Mouse (Mus musculus): ENCODE data around the gene S100a14. TPM values are rescaled to one million over a fixed set of nuclear protein-coding genes. Genes with fewer than 3 reads are reported as not detected.

Gene S100a14
- polyA plus RNA-seq, 1 experiment = 32.5 TPM

GRCm38 (mm10) chr3:90514691-90515090 lies 12.0 kb upstream of the S100a14 start:
- DNase-seq = peak; percentile 78
- H3K4me3 ChIP-seq (replicated peaks; ENCODE audit: extremely low read depth, low read depth, low read length) = peak overlapping the region; percentile 75
- WGBS = under 1% methylated on average over 10 of the region's 10 CpGs
- TF ChIP-seq POLR2A (IDR thresholded peaks at IDR 0.05; ENCODE audit: borderline replicate concordance, extremely low read depth, low read depth, low read length) = peak; percentile 85; the same call in 1 of the 2 replicates
- no peak for TF ChIP-seq CTCF (IDR thresholded peaks at IDR 0.05; ENCODE audit: insufficient read depth, low read length)
- peaks cover 8% of the 10 kb centered on the region for H3K4me1 ChIP-seq (ENCODE audit: control insufficient read depth, insufficient read depth, low read length)

GRCm38 (mm10) chr3:90515242-90515641 lies 11.4 kb upstream of the S100a14 start:
- TF ChIP-seq POLR2A (IDR thresholded peaks at IDR 0.05; ENCODE audit: borderline replicate concordance, extremely low read depth, low read depth, low read length) (peak; percentile 29; the same call in 1 of the 2 replicates), CTCF (IDR thresholded peaks at IDR 0.05; ENCODE audit: insufficient read depth, low read length) (no peak)
- peak; percentile 41 for DNase-seq
- 7% methylated on average over 1 of the region's 1 CpGs for WGBS
- Histone ChIP-seq H3K4me1 (ENCODE audit: control insufficient read depth, insufficient read depth, low read length) (peaks cover 8% of the 10 kb centered on the region), H3K4me3 (replicated peaks; ENCODE audit: extremely low read depth, low read depth, low read length) (peak overlapping the region; percentile 75)

- Histone ChIP-seq H3K4me1 (ENCODE audit: control insufficient read depth, insufficient read depth, low read length) (peaks cover 8% of the 10 kb centered on the region), H3K4me3 (replicated peaks; ENCODE audit: extremely low read depth, low read depth, low read length) (no peak overlapping the region)
- DNase-seq = no peak
- WGBS = 90% methylated on average over 4 of the region's 4 CpGs
- no peak for TF ChIP-seq CTCF (IDR thresholded peaks at IDR 0.05; ENCODE audit: insufficient read depth, low read length)
- no peak for TF ChIP-seq POLR2A (IDR thresholded peaks at IDR 0.05; ENCODE audit: borderline replicate concordance, extremely low read depth, low read depth, low read length)
These were observed 10.9 kb upstream of the S100a14 start for GRCm38 (mm10) chr3:90515789-90516188.

GRCm38 (mm10) chr3:90517711-90518110 lies 8.9 kb upstream of the S100a14 start:
- no peak overlapping the region for H3K4me3 ChIP-seq (replicated peaks; ENCODE audit: extremely low read depth, low read depth, low read length)
- WGBS = 72% methylated on average over 4 of the region's 4 CpGs
- no peak for DNase-seq
- H3K4me1 ChIP-seq (ENCODE audit: control insufficient read depth, insufficient read depth, low read length) = peaks cover 8% of the 10 kb centered on the region
- no peak for TF ChIP-seq POLR2A (IDR thresholded peaks at IDR 0.05; ENCODE audit: borderline replicate concordance, extremely low read depth, low read depth, low read length)

GRCm38 (mm10) chr3:90525421-90525820 lies 1.2 kb upstream of the S100a14 start:
- no peak for DNase-seq
- H3K4me1 ChIP-seq (ENCODE audit: control insufficient read depth, insufficient read depth, low read length) = no peaks in the 10 kb centered on the region; the same call in 1 of the 2 replicates
- TF ChIP-seq POLR2A (IDR thresholded peaks at IDR 0.05; ENCODE audit: borderline replicate concordance, extremely low read depth, low read depth, low read length) (no peak), CTCF (IDR thresholded peaks at IDR 0.05; ENCODE audit: insufficient read depth, low read length) (peak; percentile 45)
- whole genome bisulfite sequencing = 55% methylated on average over 4 of the region's 4 CpGs
- no peak overlapping the region for H3K4me3 ChIP-seq (replicated peaks; ENCODE audit: extremely low read depth, low read depth, low read length)

- no peak for TF ChIP-seq POLR2A (IDR thresholded peaks at IDR 0.05; ENCODE audit: borderline replicate concordance, extremely low read depth, low read depth, low read length)
- TF ChIP-seq CTCF (IDR thresholded peaks at IDR 0.05; ENCODE audit: insufficient read depth, low read length) = no peak
- 57% methylated on average over 2 of the region's 2 CpGs for WGBS
- H3K4me1 ChIP-seq (ENCODE audit: control insufficient read depth, insufficient read depth, low read length) = no peaks in the 10 kb centered on the region; the same call in 1 of the 2 replicates
- no peak overlapping the region for H3K4me3 ChIP-seq (replicated peaks; ENCODE audit: extremely low read depth, low read depth, low read length)
- no peak for DNase-seq
These were observed 580 bp upstream of the S100a14 start for GRCm38 (mm10) chr3:90526076-90526475.

GRCm38 (mm10) chr3:90527291-90527873 lies 726 bp downstream of the S100a14 start:
- no peak for DNase-seq
- TF ChIP-seq CTCF (IDR thresholded peaks at IDR 0.05; ENCODE audit: insufficient read depth, low read length) (no peak), POLR2A (IDR thresholded peaks at IDR 0.05; ENCODE audit: borderline replicate concordance, extremely low read depth, low read depth, low read length) (no peak)
- 78% methylated on average over 7 of the region's 7 CpGs for WGBS
- no peaks in the 10 kb centered on the region; the same call in 1 of the 2 replicates for H3K4me1 ChIP-seq (ENCODE audit: control insufficient read depth, insufficient read depth, low read length)
- H3K4me3 ChIP-seq (replicated peaks; ENCODE audit: extremely low read depth, low read depth, low read length) = no peak overlapping the region

- H3K4me3 ChIP-seq (replicated peaks; ENCODE audit: extremely low read depth, low read depth, low read length) = no peak overlapping the region
- no peak for DNase-seq
- WGBS = 65% methylated on average over 5 of the region's 5 CpGs
- TF ChIP-seq CTCF (IDR thresholded peaks at IDR 0.05; ENCODE audit: insufficient read depth, low read length) = no peak
- no peak for TF ChIP-seq POLR2A (IDR thresholded peaks at IDR 0.05; ENCODE audit: borderline replicate concordance, extremely low read depth, low read depth, low read length)
- no peaks in the 10 kb centered on the region for H3K4me1 ChIP-seq (ENCODE audit: control insufficient read depth, insufficient read depth, low read length)
These were observed 5.1 kb downstream of the S100a14 start for GRCm38 (mm10) chr3:90531713-90532112.

GRCm38 (mm10) chr3:90535446-90535845 lies 8.8 kb downstream of the S100a14 start:
- 76% methylated on average over 1 of the region's 1 CpGs for WGBS
- TF ChIP-seq CTCF (IDR thresholded peaks at IDR 0.05; ENCODE audit: insufficient read depth, low read length) (no peak), POLR2A (IDR thresholded peaks at IDR 0.05; ENCODE audit: borderline replicate concordance, extremely low read depth, low read depth, low read length) (no peak)
- DNase-seq = no peak
- H3K4me3 ChIP-seq (replicated peaks; ENCODE audit: extremely low read depth, low read depth, low read length) = no peak overlapping the region
- H3K4me1 ChIP-seq (ENCODE audit: control insufficient read depth, insufficient read depth, low read length) = peaks cover 6% of the 10 kb centered on the region

- peaks cover 11% of the 10 kb centered on the region for H3K4me1 ChIP-seq (ENCODE audit: control insufficient read depth, insufficient read depth, low read length)
- peak within 1 kb of the TSS; percentile 70 for H3K4me3 ChIP-seq (replicated peaks; ENCODE audit: extremely low read depth, low read depth, low read length)
- WGBS = 32% methylated on average over 10 of the region's 10 CpGs
- peak; percentile 90; the same call in 1 of the 2 replicates for TF ChIP-seq POLR2A (IDR thresholded peaks at IDR 0.05; ENCODE audit: borderline replicate concordance, extremely low read depth, low read depth, low read length)
- TF ChIP-seq CTCF (IDR thresholded peaks at IDR 0.05; ENCODE audit: insufficient read depth, low read length) = no peak
- peak; percentile 75 for DNase-seq
These were observed 10.7 kb downstream of the S100a14 start, which contains the start of gene S100a16 for GRCm38 (mm10) chr3:90537141-90537904. S100a16 (plus strand) TSS chr3:90537254.
